Mouse (Mus musculus): ENCODE data around the gene Gm10490.
"Not testable (repeated sequence)": the region's sequence is repeated elsewhere in the genome, so short reads cannot be mapped to it uniquely, and the experiment has no call there.

Gene Gm10490

DNA sequence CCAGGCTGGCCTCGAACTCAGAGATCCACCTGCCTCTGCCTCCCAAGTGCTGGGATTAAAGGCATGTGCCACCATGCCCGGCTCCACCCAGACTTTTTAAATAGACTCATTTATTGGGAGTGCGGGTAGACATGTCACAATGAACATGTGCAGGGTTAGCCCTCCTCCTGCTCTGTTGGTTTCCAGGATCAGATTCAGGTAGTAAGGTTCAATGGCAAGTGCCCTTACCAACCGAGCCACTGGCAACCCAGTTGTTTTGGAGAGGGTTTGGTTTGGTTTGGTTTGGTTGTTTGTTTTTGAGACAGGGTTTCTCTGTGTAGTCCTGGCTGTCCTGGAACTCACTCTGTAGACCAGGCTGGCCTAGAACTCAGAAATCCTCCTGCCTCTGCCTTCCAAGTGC is at the start of gene Gm10490:
Gene Gm10490, plus strand, starts transcription at position 301 of the 400 bp plus-strand sequence.
- not testable (repeated sequence) for DNase-seq (ENCODE audit: low read depth, low spot score)

DNA sequence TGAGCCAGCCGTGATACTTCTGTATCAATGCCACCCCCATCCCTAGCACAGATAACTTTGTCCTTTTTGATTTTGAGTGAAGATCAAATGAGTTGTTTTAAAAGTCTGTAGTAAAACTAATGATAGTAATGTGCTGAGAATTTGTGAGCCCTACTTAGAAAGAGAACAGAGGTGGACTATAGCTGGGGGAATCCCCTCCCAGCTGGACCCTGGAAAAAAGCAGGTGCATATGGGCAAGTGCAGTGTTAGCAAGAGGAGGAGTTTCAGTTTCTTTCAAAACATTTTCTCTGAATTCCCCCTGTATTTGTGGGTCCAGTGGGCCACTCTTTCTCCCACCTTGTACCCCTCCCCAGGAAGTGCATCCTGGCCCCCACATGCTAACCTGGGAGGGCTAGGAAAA is 46.2 kb upstream of the Gm10490 start:
- DNase-seq (ENCODE audit: low read depth, low spot score): no peak

DNA sequence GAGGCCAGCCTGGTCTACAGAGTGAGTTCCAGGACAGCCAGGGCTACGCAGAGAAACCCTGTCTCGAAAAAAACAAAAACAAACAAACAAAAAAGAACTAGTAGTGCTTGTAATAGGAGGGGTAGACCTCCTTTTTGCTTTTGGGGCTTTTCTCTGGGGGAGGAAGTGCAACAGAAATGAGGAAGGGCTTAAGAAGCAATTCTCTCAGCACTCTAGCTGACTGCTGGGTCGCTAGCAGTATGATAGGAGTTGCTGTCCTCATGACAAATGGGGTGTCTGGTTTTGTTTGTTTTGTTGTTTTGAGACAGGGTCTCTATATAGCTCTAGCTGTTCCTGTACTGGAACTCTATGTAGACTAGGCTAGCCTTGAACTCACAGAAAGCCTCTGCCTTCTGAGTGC is 44.8 kb upstream of the Gm10490 start:
- no peak for DNase-seq (ENCODE audit: low read depth, low spot score)

DNA sequence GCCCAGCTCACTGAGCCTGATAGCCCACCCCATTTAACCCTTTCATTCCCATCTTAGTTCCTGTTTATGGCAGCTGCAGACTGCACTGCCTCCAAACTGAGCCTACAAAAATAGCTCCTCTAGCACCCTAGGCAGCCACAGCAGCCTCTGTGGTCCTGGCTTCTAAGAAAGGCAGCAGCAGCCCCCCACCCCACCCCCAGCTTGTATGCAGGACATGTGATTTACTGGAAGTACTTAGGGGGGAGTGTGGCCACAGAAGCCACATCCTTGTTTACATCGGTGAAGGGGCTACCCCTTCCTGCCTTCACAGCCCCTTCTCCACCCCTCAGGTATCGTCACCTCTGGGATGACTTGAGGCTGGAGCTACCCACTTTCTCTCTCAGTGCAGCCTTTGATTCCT is 44.0 kb upstream of the Gm10490 start:
- no peak for DNase-seq (ENCODE audit: low read depth, low spot score)

DNA sequence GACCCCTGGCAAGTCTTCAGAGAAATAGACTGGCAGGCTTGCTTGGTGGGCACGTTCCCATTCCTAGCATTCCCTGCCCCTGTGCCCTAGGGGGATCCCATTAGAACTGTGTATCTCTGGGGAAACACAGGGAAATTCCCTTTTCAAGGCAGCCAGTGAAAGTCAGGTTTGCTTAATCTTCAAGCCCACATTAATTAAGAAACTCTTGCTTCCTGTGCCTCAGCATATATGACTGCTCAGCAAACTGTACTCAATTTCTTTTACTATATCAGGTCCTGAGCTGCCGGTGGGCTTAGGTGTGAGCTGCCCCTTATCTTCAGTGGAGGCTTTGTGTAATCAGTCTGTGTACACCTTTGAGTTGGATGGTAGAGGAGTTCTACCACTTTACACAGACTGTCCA is 43.6 kb upstream of the Gm10490 start:
- DNase-seq (ENCODE audit: low read depth, low spot score): no peak

DNA sequence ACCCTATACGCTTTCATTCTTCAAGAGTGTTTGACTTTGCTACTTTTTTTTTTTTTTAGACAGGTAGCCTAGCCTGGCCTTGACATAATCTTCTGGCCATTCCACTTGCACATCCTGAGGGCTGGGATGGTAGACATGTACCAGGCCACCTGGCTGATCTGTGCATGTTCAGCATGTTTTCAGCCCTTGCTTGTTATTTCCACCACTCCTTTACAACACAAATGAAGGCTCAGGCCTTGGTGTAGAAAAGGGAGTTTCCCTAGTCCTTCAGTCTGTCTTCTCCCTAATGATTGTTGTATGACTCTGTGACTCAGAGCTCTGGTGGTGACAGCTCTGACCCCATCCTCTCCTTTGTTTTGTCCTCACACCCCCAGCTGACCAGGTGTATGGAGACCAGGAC is 42.2 kb upstream of the Gm10490 start:
- no peak for DNase-seq (ENCODE audit: low read depth, low spot score)

DNA sequence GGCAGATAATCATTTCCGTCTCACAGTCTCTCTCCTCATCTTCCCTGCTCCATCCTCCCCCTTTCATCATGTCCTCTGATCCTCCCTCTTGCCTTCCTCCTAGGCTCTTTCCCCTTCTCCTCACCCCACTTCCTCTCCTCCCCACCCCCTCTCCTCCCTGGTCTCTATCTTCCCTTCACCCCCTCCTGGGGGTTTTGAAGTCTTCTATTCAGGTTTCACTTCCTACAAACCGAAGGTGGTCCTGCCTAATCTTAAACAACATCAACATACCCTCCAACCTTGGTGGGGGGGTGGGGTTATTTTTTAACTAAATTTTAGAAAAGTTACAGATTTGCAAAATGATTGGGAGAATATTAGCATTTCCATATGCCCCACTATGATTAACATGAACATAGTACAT is 40.8 kb upstream of the Gm10490 start:
- DNase-seq (ENCODE audit: low read depth, low spot score): no peak

DNA sequence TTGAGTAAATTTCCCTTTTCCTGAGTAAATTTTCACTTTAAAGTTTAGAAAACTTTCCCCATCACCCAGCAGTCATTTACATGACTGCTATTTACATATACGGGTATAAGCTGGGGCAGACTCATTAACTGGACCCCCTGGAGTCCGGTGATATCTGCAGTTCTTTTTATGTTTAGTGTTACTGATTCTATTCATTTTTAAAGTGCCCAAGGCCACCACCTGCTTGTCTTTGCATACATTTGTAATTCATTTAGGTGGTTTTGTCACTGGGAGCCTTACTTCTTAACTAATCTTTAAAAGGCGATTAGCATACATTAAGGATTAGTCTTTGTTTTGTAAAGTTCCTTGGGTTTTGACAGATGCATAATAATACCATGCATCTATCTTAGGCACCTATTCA is 39.5 kb upstream of the Gm10490 start:
- DNase-seq (ENCODE audit: low read depth, low spot score): no peak

DNA sequence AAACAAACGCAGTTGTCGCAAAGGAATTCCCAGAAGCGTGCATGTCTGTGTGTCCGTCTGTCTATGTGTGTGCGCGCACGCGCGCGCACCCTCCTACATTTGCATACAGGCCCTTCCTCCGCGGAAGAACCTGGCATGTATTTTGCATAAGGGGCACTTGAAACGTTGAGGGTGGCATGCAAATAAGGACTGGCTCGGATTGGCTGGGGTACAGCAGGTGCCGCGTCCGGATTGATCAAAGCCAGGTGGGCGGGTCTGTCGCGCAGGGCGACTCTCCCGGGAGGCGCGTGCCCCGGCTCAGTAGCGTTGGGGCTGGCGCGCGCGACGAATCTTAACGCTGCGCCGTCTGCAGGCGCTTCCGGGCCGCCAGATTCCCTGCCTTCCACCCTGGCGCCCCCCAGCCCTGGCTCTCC is 31.3 kb upstream of the Gm10490 start, which contains the start of gene Pim2:
Gene Pim2, plus strand, starts transcription at position 256 of the 413 bp plus-strand sequence.
- DNase-seq (ENCODE audit: low read depth, low spot score): peak; percentile 77

DNA sequence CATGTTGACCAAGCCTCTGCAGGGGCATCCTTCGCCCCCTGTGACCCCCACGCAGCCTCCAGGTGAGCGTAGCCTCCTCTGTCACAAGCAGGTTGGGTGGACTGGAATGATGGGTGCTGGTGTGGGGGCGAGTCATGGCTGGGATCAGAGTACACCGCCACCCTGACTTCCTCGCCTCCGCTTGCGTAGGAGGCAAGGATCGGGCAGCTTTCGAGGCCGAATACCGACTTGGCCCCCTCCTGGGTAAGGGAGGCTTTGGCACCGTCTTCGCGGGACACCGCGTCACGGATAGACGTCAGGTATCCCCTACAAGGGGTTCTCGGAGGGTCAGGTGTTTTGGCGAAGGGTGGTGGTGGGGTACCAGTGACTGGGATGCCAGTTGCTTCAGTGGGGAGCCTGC is 30.8 kb upstream of the Gm10490 start:
- no peak for DNase-seq (ENCODE audit: low read depth, low spot score)

DNA sequence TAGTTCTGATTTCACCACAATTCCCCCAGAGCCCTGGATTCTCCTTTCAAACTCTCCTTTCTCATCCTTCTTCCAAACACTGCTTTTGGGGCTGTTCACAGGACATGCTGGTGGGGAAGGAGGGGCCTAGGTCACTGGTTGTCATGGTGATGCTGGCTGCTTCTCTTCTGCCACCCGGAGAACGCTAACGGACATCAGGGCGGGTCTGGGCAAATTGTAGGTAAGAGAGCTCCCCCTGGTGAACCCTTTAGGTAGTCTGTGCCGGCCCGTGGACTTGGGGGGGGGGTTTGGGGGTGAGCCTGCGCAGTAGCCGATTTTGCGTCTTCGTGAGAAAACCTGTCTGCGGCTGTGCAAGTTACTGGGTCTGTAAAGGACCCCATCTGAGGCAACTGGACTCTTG is 29.5 kb upstream of the Gm10490 start:
- peak; percentile 73 for DNase-seq (ENCODE audit: low read depth, low spot score)

DNA sequence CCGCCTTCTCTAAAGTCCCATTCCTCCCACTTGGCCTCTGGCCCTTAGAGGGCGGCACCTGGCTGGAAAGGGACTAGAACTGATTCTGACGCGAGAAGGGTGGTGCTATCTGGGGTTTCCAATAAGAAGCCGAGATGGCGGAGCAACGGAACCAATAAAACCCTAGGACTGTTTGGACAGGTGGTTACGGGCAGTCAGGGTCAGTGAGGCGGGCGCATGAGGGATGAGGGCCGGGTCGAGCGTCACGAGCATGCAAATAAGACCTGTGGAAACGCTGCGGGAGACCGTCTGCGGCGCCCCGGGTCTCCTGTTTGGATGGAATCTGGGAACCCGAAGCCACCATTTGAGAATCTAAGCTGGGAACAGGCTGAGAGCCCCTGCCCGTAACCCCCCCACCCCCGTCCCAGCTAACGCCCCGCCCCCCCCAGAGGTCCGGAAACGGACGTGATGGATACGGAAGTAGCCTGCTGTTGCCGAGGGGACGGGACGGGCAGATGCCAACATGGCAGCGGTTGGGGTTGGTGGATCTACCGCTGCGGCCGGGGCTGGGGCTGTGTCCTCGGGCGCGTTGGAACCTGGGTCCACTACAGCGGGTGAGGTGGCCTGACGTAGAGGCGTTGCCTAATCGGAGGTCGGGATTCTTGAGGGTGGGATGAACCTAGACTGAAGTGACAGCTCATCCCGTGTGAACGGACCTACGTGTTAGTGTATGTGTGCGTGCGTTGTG is 25.3 kb upstream of the Gm10490 start, which contains the start of gene Slc35a2:
Gene Slc35a2, plus strand, starts transcription at position 188 of the 727 bp plus-strand sequence.
- DNase-seq (ENCODE audit: low read depth, low spot score): peak; percentile 77

DNA sequence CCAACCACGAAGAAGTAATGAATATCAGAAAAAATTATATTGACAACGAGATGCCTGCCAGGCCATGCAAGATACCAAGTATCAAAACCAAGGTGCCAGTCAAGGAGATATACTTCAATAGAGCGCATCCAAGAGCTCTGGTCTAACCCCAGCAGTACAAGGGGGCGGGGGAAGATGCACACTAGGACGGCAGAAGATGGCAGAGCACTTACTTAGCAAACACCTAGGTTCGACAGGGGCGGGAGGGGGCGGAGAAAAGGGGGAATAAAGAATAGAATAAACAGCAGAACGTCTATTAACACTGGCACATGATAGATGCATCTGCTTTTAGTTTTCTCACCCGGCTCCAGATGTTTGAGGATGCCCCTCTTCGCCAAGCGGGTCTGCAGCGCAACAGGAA is 11.1 kb upstream of the Gm10490 start:
- no peak for DNase-seq (ENCODE audit: low read depth, low spot score)

DNA sequence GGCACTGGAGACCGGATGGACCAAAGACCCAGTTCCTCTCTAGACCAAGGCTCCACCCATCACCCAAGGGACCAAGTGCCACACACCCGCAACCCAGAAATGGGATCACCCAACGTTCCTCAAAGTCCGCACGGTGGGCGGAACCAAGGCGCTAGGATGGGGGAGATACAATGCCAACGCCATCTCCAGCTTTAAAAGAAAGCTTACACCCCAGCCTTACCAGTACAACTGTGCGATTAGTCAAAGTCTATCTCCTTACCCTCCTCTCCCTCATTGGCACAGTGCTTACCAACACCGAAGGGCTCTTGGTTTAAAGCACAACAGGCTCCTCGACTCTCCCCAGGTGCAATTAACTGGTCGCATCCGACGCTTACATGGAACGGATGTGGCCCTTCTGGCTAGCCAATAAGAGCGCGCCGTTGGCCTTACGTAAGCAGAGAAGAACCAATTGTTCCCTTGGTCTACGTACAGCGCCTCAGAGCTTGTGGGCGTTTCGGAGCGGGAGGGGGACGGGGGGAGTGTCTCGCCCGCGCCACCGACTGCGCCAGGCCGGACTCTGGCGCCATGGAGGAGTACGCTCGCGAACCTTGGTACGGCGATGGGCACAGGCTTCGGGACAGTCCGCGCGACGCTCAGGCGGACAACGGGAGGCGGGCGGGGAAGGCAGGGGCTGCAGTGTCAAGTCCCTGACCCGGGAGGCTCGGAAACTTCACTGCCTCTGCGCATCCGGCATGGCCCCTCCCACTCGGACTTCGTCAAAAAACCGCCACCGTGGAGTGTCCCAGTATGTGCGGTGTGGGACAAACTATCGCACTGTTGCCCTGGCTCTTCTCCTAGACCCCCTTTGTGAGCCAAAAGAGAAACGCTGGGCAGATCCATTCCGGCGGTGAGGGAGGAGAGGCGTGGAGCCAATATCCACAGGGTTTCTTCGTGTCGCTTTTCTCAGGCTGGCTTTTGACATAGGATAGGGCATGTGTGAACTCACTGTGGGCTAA is 10.2 kb upstream of the Gm10490 start, which contains the start of the genes Pqbp1 and Timm17b:
Gene Pqbp1, minus strand, starts transcription at position 390 of the 995 bp plus-strand sequence.
Gene Timm17b, plus strand, starts transcription at position 478 of the 995 bp plus-strand sequence.
- DNase-seq (ENCODE audit: low read depth, low spot score): peak; percentile 89

DNA sequence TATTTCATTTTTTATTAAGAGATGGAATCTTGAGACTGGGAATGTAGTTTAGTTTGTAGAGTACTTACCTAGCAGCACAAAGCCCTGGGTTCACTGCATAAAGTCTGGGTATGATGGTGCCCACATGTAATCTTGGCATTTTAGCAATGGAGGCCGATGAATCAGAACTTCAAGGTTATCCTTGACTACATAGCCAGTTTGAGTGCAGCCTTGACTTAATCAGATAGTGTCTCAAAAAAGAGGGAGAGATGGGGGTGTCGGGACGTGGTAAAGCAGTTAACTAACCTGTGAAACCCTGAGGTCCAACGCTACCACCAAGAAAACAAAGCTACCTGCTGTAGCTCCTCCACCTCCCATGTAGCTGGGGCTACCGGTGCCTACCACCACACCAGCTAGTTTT is 4.9 kb upstream of the Gm10490 start:
- DNase-seq (ENCODE audit: low read depth, low spot score): no peak

DNA sequence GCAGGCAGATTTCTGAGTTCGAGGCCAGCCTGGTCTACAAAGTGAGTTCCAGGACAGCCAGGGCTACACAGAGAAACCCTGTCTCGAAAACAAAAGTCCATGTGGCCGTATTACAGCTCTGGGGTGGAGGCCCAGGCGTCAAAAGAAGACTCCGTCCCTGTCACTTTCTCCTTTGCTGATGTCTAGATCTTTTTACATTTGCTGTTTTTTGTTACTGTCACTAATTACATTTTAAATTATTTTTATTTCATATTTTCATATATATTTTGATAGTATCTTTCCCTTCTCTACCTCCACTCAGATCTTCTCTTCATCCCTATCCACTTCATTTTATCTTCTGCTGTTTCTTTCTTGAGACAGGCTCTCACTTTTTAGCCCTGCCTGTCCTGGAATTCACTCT is 1.6 kb upstream of the Gm10490 start, which contains the start of gene Gm10491:
Gene Gm10491, minus strand, starts transcription at position 101 of the 400 bp plus-strand sequence.
- no peak for DNase-seq (ENCODE audit: low read depth, low spot score)

DNA sequence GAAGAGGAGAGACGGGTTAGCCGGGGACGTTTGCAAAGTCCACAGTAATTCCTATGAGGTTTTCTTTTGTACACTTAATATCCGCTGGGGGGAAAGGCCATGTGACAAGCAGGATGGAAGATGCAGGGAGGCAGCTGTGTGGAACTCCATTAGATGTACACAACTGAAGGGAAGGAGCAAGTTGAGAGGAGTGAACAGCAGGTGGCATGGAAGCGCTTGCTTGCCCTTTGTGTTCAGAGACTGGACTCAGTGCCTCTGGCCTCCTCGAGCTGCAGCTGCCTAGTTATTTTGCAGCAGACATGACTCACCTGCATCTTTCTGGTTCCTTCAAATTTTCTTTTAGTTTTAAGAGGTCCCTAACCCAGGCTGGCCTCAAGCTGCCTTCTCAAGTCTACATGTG is 1.1 kb downstream of the Gm10490 start:
- DNase-seq (ENCODE audit: low read depth, low spot score): no peak

DNA sequence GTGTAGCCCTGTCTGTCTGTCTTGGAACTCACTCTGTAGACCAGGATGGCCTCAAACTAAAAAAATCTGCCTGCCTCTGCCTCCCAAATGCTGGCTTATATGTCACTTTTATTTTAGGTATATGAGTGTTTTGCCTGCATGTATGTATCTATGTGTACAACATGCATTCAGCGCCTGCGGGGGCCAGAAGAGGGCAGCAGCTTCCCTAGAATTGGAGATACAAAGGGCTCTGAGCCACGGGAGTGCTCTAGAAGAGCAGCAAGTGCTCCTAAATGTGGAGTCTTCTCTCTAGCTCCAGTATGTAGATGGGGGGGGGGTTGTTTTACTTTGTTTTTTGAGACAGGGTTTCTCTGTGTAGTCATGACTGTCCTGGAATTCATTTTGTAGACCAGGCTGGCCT is 6.3 kb downstream of the Gm10490 start:
- not testable (repeated sequence) for DNase-seq (ENCODE audit: low read depth, low spot score)

DNA sequence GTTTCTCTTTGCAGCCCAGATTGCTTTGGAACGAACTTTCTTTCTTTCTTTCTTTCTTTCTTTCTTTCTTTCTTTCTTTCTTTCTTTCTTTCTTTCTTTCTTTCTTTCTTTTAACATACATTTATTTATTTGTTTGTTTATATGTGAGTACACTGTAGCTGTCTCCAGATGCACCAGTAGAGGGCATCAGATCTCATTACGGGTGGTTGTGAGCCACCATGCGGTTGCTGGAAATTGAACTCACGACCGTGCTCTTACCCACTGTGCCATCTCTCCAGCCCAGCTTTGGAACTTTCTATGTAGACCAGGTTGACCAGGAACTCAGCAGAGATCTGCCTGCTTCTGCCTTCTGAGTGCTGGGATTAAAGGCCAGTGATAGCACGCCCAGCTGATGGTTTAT is 8.6 kb downstream of the Gm10490 start:
- DNase-seq (ENCODE audit: low read depth, low spot score): not testable (repeated sequence)

DNA sequence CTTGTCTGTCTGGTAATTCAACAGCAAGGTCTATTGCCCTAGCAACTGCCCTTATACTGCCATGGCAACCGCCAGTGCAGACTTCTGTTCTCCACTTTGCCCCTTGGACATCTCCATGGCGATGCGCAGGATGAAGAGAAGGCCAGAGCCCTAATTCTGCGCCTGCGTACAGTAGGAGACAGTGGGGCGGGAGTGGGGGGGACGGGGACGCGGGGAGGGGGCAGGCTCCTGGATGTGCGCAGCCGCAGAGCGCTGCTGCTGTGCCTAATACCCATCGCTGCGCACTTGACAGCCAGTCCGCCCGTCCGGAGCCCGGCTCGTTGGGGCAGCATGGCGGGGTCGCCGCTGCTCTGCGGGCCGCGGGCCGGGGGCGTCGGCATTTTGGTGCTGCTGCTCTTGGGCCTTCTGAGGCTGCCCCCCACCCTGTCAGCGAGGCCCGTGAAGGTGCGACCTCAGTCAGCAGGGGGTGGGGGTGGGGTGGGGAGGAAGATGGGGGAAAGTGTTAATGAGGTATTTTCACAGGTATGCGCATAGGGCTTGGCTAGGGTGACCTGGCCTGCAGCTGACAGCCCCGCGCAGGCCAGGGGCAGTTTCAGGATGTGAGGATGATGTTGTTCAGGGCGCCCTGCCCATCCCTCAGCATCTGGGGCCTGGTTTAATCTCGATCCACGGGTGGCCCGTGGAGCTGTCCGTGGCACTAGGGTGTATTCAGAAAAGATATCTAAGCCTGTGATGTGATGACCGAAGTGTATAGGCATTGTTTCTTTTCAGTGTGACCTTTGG is 10.4 kb downstream of the Gm10490 start, which contains the start of gene Pcsk1n:
Gene Pcsk1n, plus strand, starts transcription at position 222 of the 783 bp plus-strand sequence.
- DNase-seq (ENCODE audit: low read depth, low spot score): no peak

DNA sequence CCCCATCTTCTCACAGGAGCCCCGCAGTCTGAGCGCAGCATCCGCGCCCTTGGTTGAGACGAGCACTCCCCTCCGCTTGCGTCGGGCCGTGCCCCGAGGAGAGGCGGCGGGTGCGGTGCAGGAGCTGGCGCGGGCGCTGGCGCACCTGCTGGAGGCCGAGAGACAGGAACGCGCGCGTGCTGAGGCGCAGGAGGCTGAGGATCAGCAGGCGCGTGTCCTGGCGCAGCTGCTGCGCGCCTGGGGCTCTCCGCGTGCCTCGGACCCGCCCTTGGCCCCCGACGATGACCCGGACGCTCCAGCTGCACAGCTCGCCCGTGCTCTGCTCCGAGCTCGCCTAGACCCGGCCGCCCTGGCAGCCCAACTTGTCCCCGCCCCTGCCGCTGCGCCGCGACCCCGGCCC is 12.7 kb downstream of the Gm10490 start:
- DNase-seq (ENCODE audit: low read depth, low spot score): no peak
